Mouse (Mus musculus) megakaryocyte, embryonic 14.5 days (primary cell): Measurements from ENCODE around the gene Cd55b. TPM values are rescaled to one million over a fixed set of nuclear protein-coding genes. Genes with fewer than 3 reads are reported as not detected.
"Not testable (repeated sequence)": the region's sequence is repeated elsewhere in the genome, so short reads cannot be mapped to it uniquely, and the experiment has no call there.

ENCODE experiments used
- H3K27me3 ChIP-seq: replicated peaks from 2 replicates; pipeline ENCODE3; 2012; ENCODE audit warnings: inconsistent platforms
- H3K36me3 ChIP-seq: replicated peaks from 2 replicates; pipeline ENCODE3; 2012; ENCODE audit warnings: low read length, inconsistent platforms, mixed read lengths
- H3K4me1 ChIP-seq: 2 replicates; pipeline ENCODE4 v1.6.1; 2012; ENCODE audit warnings: inconsistent platforms
- H3K4me3 ChIP-seq: replicated peaks from 2 replicates; pipeline ENCODE3; 2012; ENCODE audit warnings: moderate library complexity, mild to moderate bottlenecking, inconsistent platforms
- H3K9me3 ChIP-seq: 2 replicates; pipeline ENCODE4 v1.6.1; 2012; ENCODE audit warnings: inconsistent platforms
- FLI1 ChIP-seq: IDR thresholded peaks from 2 replicates; pipeline ENCODE4 v1.6.1; 2012; ENCODE audit warnings: low read length, inconsistent platforms, mixed read lengths
- GATA1 ChIP-seq: IDR thresholded peaks from 3 replicates; pipeline ENCODE4 v1.6.1; 2012; ENCODE audit warnings: mixed read lengths, low read length, inconsistent platforms, borderline replicate concordance
- polyA plus RNA-seq: library from polyadenylated mRNA; stranded (reverse); fragments of >175 nt; gene quantifications from 2 replicates; pipeline ENCODE4 v1.2.3, GENCODE M21; 2012; ENCODE audit warnings: low replicate concordance; ENCODE audit not compliant: insufficient read depth

Gene Cd55b
- polyA plus RNA-seq = not detected in 2 replicates

GRCm38 (mm10) chr1:130422664-130423111 lies at the start of gene Cd55b:
Gene Cd55b, minus strand, starts transcription at chr1:130423009.
- Histone ChIP-seq H3K9me3 (no peaks in the 10 kb centered on the region), H3K4me3 (no peak within 1 kb of the TSS), H3K36me3 (peaks cover 2% of the 10 kb centered on the region), H3K27me3 (no peaks in the 10 kb centered on the region), H3K4me1 (peaks cover 6% of the 10 kb centered on the region)
- TF ChIP-seq FLI1 (no peak), GATA1 (no peak)

- Histone ChIP-seq H3K27me3 (no peaks in the 10 kb centered on the region), H3K4me3 (no peak overlapping the region), H3K4me1 (peaks cover 72% of the 10 kb centered on the region), H3K9me3 (peaks cover 8% of the 10 kb centered on the region), H3K36me3 (peaks cover 11% of the 10 kb centered on the region)
- TF ChIP-seq GATA1 (no peak), FLI1 (no peak)
Measured at GRCm38 (mm10) chr1:130470074-130470473, 47.3 kb upstream of the Cd55b start.

GRCm38 (mm10) chr1:130467453-130467852 lies 44.6 kb upstream of the Cd55b start:
- peaks cover 11% of the 10 kb centered on the region for H3K36me3 ChIP-seq
- TF ChIP-seq FLI1 (no peak), GATA1 (no peak)
- H3K4me1 ChIP-seq = peaks cover 70% of the 10 kb centered on the region
- H3K9me3 ChIP-seq = peaks cover 8% of the 10 kb centered on the region
- H3K4me3 ChIP-seq = no peak overlapping the region
- H3K27me3 ChIP-seq = no peaks in the 10 kb centered on the region

GRCm38 (mm10) chr1:130464173-130464572 lies 41.4 kb upstream of the Cd55b start:
- H3K36me3 ChIP-seq = peaks cover 15% of the 10 kb centered on the region
- peaks cover 6% of the 10 kb centered on the region for H3K9me3 ChIP-seq
- H3K4me3 ChIP-seq = no peak overlapping the region
- no peaks in the 10 kb centered on the region for H3K27me3 ChIP-seq
- TF ChIP-seq FLI1 = no peak
- TF ChIP-seq GATA1 = no peak
- peaks cover 49% of the 10 kb centered on the region for H3K4me1 ChIP-seq

- Histone ChIP-seq H3K9me3 (no peaks in the 10 kb centered on the region), H3K4me1 (peaks cover 48% of the 10 kb centered on the region), H3K27me3 (no peaks in the 10 kb centered on the region), H3K4me3 (peak overlapping the region; percentile 98), H3K36me3 (peaks cover 17% of the 10 kb centered on the region)
- no peak for TF ChIP-seq FLI1
- no peak for TF ChIP-seq GATA1
Measured at GRCm38 (mm10) chr1:130462867-130463266, 40.1 kb upstream of the Cd55b start.

- H3K4me3 ChIP-seq = peak within 1 kb of the TSS; percentile 98
Measured at GRCm38 (mm10) chr1:130462084-130462861, 39.5 kb upstream of the Cd55b start, which contains the start of gene Cd55. Gene Cd55, minus strand, starts transcription at chr1:130462744.

GRCm38 (mm10) chr1:130455111-130455510 lies 32.3 kb upstream of the Cd55b start:
- Histone ChIP-seq H3K27me3 (no peaks in the 10 kb centered on the region), H3K4me1 (peaks cover 31% of the 10 kb centered on the region), H3K9me3 (no peaks in the 10 kb centered on the region), H3K36me3 (peaks cover 69% of the 10 kb centered on the region), H3K4me3 (no peak overlapping the region)
- TF ChIP-seq FLI1 (no peak), GATA1 (no peak)

More at GRCm38 (mm10) chr1:130462084-130462861, 39.5 kb upstream of the Cd55b start, which contains the start of gene Cd55:
- Histone ChIP-seq H3K36me3 (peaks cover 20% of the 10 kb centered on the region), H3K9me3 (no peaks in the 10 kb centered on the region), H3K27me3 (no peaks in the 10 kb centered on the region), H3K4me1 (peaks cover 45% of the 10 kb centered on the region)
- no peak for TF ChIP-seq FLI1
- no peak for TF ChIP-seq GATA1

GRCm38 (mm10) chr1:130442930-130443329 lies 20.1 kb upstream of the Cd55b start:
- not testable (repeated sequence) for H3K4me3 ChIP-seq, H3K9me3 ChIP-seq, H3K27me3 ChIP-seq
- peaks cover 61% of the 10 kb centered on the region for H3K36me3 ChIP-seq
- peaks cover 15% of the 10 kb centered on the region; the same call in 1 of the 2 replicates for H3K4me1 ChIP-seq

- TF ChIP-seq GATA1 = no peak
- no peak for TF ChIP-seq FLI1
- H3K4me3 ChIP-seq = no peak overlapping the region
- H3K27me3 ChIP-seq = no peaks in the 10 kb centered on the region
- no peaks in the 10 kb centered on the region for H3K9me3 ChIP-seq
- peaks cover 38% of the 10 kb centered on the region for H3K36me3 ChIP-seq
- peaks cover 22% of the 10 kb centered on the region for H3K4me1 ChIP-seq
Measured at GRCm38 (mm10) chr1:130430920-130431319, 8.1 kb upstream of the Cd55b start.

GRCm38 (mm10) chr1:130428667-130429066 lies 5.9 kb upstream of the Cd55b start:
- H3K27me3 ChIP-seq, H3K4me3 ChIP-seq, H3K9me3 ChIP-seq: not testable (repeated sequence)
- Histone ChIP-seq H3K36me3 (peaks cover 31% of the 10 kb centered on the region), H3K4me1 (peaks cover 22% of the 10 kb centered on the region)

- peaks cover 22% of the 10 kb centered on the region for H3K4me1 ChIP-seq
- peaks cover 24% of the 10 kb centered on the region for H3K36me3 ChIP-seq
- H3K9me3 ChIP-seq, H3K27me3 ChIP-seq, H3K4me3 ChIP-seq: not testable (repeated sequence)
Measured at GRCm38 (mm10) chr1:130427175-130427853, 4.5 kb upstream of the Cd55b start.

GRCm38 (mm10) chr1:130422033-130422432 lies 776 bp downstream of the Cd55b start:
- H3K4me1 ChIP-seq, H3K4me3 ChIP-seq, H3K27me3 ChIP-seq, H3K36me3 ChIP-seq, H3K9me3 ChIP-seq: not testable (repeated sequence)

GRCm38 (mm10) chr1:130397109-130397508 lies 25.7 kb downstream of the Cd55b start:
- H3K4me3 ChIP-seq, H3K27me3 ChIP-seq, H3K9me3 ChIP-seq, H3K36me3 ChIP-seq, H3K4me1 ChIP-seq: not testable (repeated sequence)

GRCm38 (mm10) chr1:130387282-130387681 lies 35.5 kb downstream of the Cd55b start:
- H3K4me1 ChIP-seq, H3K27me3 ChIP-seq, H3K9me3 ChIP-seq, H3K4me3 ChIP-seq, H3K36me3 ChIP-seq: not testable (repeated sequence)
